Mouse (Mus musculus) C2C12 (cell line): ENCODE measurements around the gene Bcar3. TPM values are rescaled to one million over a fixed set of nuclear protein-coding genes. Genes with fewer than 3 reads are reported as not detected.

Source experiments
- H3K27me3 ChIP-seq: one replicate; pipeline ENCODE4 v1.6.1; 2011; ENCODE audit not compliant: control insufficient read depth, insufficient read depth, insufficient read length
- H3K36me3 ChIP-seq: one replicate; pipeline ENCODE4 v1.6.1; 2011; ENCODE audit not compliant: control insufficient read depth, insufficient read depth
- H3K4me3 ChIP-seq: one replicate; pipeline ENCODE4 v1.5.1; 2011; ENCODE audit warnings: mild to moderate bottlenecking, control low read depth; ENCODE audit not compliant: poor library complexity, insufficient read depth, severe bottlenecking
- H3K79me2 ChIP-seq: one replicate; pipeline ENCODE4 v1.6.1; 2011; ENCODE audit not compliant: control insufficient read depth, insufficient read depth
- H3K79me3 ChIP-seq: one replicate; pipeline ENCODE4 v1.6.1; 2011; ENCODE audit warnings: low read depth, control low read depth
- H3ac ChIP-seq: one replicate; pipeline ENCODE3; 2011; ENCODE audit warnings: low read depth; ENCODE audit not compliant: control insufficient read depth, insufficient read length
- CEBPB ChIP-seq: IDR thresholded peaks from one replicate; pipeline ENCODE4 v1.6.1; 2011; ENCODE audit warnings: low read depth, mild to moderate bottlenecking, control low read depth, moderate library complexity
- CTCF ChIP-seq: IDR thresholded peaks from one replicate; pipeline ENCODE4 v1.5.1; 2011; ENCODE audit not compliant: control insufficient read depth, insufficient read depth, insufficient read length
- FOSL1 ChIP-seq: IDR thresholded peaks from one replicate; pipeline ENCODE4 v1.8.0; 2011; ENCODE audit warnings: mild to moderate bottlenecking, low read length; ENCODE audit not compliant: poor library complexity, insufficient read depth, severe bottlenecking
- MAX ChIP-seq: IDR thresholded peaks from one replicate; pipeline ENCODE4 v1.6.1; 2011; ENCODE audit warnings: mild to moderate bottlenecking, control low read depth
- MYOD1 ChIP-seq: IDR thresholded peaks from one replicate; pipeline ENCODE4 v1.6.1; 2011; ENCODE audit warnings: low read depth; ENCODE audit not compliant: control insufficient read depth, insufficient read length
- MYOG ChIP-seq: IDR thresholded peaks from one replicate; pipeline ENCODE4 v1.6.1; 2011; ENCODE audit not compliant: control insufficient read depth, insufficient read length; ENCODE audit errors: extremely low read depth
- USF1 ChIP-seq: IDR thresholded peaks from one replicate; pipeline ENCODE4 v1.6.1; 2011; ENCODE audit warnings: low read depth, mild to moderate bottlenecking, control low read depth, moderate library complexity
- polyA plus RNA-seq: library from polyadenylated mRNA; unstranded; fragments of >200 nt; fragmentation: generic; extraction: Trizol; gene quantifications from one replicate; pipeline ENCODE4 v1.2.1, GENCODE M21; 2012; ENCODE audit warnings: missing spikeins

Gene Bcar3
- polyA plus RNA-seq, 1 experiment: 34.9 TPM

DNA sequence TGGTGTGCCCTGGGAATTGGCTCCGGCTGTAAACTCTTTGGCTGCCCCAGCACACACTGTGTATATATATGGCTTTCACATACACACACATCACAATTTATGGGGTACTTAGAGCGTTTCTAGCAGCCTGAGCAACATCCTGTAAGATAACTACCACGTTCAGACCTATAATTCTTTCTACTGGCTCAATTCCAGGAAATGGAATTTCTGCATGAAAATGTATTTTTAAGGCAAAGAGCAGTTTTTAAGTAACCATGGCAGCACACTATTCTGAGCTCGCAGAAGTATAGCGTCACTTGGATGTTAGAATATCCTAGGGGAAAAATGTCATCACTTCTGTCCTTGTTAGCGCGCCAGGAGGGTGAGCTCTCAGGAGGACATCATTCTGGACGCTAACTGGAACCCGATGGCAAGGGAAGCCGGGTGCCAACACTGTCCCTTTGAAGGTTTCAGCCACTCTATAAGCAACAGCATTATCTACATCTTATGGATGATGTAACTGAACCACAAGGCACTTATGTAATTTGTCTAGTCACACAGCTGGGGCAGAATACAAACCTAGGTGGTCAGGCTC is 212.5 kb downstream of the Bcar3 start:
- TF ChIP-seq MYOD1 (no peak), CEBPB (no peak)
- H3K4me3 ChIP-seq: no peak overlapping the region
- peaks cover 41% of the 10 kb centered on the region for H3K36me3 ChIP-seq
- H3ac ChIP-seq: no peak overlapping the region
- H3K79me3 ChIP-seq: peaks cover 20% of the 10 kb centered on the region
- no peaks in the 10 kb centered on the region for H3K27me3 ChIP-seq
- peaks cover 59% of the 10 kb centered on the region for H3K79me2 ChIP-seq

DNA sequence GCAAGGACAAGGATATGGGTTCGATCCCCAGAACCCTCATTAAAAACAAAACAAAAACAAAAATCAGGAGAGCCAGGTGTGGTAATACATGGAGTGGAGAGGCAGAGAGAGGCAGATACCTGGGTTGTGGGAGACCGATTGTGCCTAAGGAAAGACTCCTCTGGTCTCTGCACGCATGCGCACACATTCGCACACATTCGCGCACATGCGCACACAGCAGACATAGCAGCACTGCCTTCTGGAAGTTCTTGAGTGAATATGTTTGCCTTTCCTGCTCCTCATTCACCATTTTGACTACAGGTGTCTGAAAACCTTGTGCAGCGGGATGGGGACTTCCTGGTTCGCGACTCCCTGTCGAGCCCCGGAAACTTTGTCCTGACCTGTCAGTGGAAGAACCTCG is 213.9 kb downstream of the Bcar3 start:
- Histone ChIP-seq H3K79me3 (peaks cover 15% of the 10 kb centered on the region), H3K27me3 (no peaks in the 10 kb centered on the region), H3K36me3 (peaks cover 52% of the 10 kb centered on the region), H3ac (no peak overlapping the region), H3K4me3 (no peak overlapping the region), H3K79me2 (peaks cover 58% of the 10 kb centered on the region)
- TF ChIP-seq MYOG (no peak), CEBPB (no peak), MYOD1 (no peak), FOSL1 (no peak), MAX (no peak), CTCF (no peak), USF1 (no peak)

DNA sequence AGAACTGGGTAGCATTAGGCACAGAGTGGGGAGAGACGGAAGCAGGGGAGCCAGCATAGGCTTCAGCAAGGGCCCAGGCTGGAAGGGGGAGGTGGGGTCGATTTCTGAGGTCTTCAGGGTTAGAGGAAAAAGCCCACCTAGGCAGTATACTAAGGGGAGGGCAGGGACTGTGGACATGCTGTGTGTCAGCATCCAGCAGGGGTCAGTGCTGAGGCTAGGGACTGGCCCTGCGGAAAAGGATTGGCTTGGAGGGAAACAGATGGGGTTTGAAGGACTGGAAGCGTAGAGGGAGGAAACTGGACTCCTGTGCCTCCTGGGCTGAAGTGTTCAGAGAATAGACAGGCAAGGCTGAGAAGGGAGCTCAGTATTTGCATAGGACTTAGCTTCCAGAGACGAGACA is 215.1 kb downstream of the Bcar3 start:
- Histone ChIP-seq H3K79me2 (peaks cover 51% of the 10 kb centered on the region), H3K36me3 (peaks cover 62% of the 10 kb centered on the region), H3K4me3 (no peak overlapping the region), H3K79me3 (peaks cover 16% of the 10 kb centered on the region), H3K27me3 (no peaks in the 10 kb centered on the region), H3ac (peak overlapping the region; percentile 19)
- TF ChIP-seq MAX: no peak
- peak; percentile 76 for TF ChIP-seq CTCF

DNA sequence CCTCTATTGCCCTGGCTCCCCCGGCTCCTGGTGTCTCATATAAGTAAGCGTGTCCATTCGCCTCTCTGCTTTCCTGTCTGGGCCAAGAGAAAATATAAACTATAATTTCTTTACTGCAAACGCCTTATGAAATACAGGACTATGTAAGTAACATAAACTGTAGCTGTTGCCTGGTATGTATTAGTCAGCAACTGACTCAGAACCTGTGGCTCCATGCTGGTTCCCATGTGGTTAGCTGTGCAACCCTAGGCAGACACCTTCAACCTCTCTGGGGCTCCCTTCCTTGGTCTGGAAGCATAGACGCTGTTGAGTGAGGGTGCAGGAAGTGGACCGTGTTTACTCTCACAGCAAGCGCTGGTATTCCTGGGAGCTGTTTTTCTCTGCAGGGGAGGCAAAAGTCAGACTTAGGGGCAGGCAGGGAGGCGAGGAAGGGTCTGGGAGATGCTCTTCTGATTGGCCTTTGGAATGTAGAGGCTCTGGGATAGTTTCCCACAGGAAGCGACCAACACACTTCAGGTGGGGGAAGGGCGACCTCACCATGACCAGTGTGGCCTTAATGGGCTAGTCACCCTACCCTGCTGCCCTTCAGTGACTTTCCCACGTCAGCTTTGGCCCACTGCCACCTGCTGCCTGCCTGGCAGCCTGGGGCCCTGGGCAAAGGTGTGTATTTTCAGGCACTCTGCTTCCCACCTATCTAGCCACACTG is 215.8 kb downstream of the Bcar3 start:
- TF ChIP-seq MYOD1: peak; percentile 44
- TF ChIP-seq CTCF: no peak
- TF ChIP-seq USF1: no peak
- no peak for TF ChIP-seq MYOG
- peak; percentile 85 for TF ChIP-seq MAX
- TF ChIP-seq CEBPB: peak; percentile 58
- TF ChIP-seq FOSL1: peak; percentile 92
- Histone ChIP-seq H3K79me3 (peaks cover 16% of the 10 kb centered on the region), H3K4me3 (no peak overlapping the region), H3K36me3 (peaks cover 58% of the 10 kb centered on the region), H3ac (no peak overlapping the region), H3K27me3 (no peaks in the 10 kb centered on the region), H3K79me2 (peaks cover 51% of the 10 kb centered on the region)

DNA sequence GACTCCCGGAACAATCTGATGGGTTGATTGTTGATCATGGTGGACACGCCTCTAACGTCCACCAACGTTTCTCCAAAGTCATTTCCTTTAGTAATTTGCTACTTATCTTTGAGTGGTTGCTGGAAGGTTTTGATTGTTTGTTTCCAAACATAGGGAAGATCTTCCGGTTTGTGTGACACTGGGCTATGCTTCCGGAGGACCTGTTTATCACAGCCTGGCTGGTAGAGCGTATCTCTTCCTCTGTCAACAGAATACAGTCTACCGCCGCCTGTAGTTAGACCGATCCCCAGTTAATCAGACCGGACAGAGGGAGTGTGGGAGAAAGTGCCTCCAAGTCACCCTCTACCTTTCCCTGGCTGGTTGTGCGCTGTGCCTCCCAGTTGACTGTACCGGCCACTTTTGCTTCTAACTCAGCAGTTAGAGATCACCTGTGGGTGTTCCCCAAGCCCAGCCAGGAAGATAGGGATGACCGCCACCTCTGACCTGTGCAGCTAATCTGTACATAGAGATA is 216.4 kb downstream of the Bcar3 start:
- no peak overlapping the region for H3K4me3 ChIP-seq
- peak overlapping the region; percentile 4 for H3ac ChIP-seq
- no peaks in the 10 kb centered on the region for H3K27me3 ChIP-seq
- peaks cover 58% of the 10 kb centered on the region for H3K36me3 ChIP-seq
- H3K79me3 ChIP-seq: peaks cover 12% of the 10 kb centered on the region
- TF ChIP-seq MYOD1 (no peak), MYOG (no peak), FOSL1 (no peak), CEBPB (no peak)
- peaks cover 53% of the 10 kb centered on the region for H3K79me2 ChIP-seq

DNA sequence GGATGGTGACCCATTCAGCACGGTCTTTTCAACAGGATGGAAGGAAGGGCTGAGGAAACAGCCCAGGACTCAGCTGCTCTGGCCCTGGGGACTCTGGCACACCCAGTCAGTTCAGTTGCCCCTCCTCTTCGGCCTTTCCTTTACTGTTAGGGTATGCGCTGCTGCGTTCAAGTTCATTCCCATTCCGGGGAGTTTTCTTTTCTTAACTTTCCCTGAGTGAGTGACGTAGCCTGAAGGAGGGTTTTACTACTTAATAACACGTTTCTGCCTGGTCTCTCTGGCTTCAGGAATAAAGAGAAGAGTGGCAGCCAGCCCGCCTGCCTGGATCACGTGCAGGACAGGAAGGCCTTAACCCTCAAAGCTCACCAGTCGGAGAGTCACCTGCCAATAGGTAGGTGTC is 217.0 kb downstream of the Bcar3 start:
- peaks cover 12% of the 10 kb centered on the region for H3K79me3 ChIP-seq
- no peak for TF ChIP-seq MAX
- peak; percentile 15 for TF ChIP-seq MYOD1

More for the DNA sequence above, 217.0 kb downstream of the Bcar3 start:
- Histone ChIP-seq H3K79me2 (peaks cover 54% of the 10 kb centered on the region), H3K4me3 (no peak overlapping the region), H3K27me3 (no peaks in the 10 kb centered on the region), H3K36me3 (peaks cover 60% of the 10 kb centered on the region), H3ac (peak overlapping the region; percentile 4)
